Mouse (Mus musculus): ENCODE measurements around the gene Cxcl2. TPM values are rescaled to one million over a fixed set of nuclear protein-coding genes. Genes with fewer than 3 reads are reported as not detected.

Gene Cxcl2
- polyA plus RNA-seq, 1 experiment from 2014 or later, result 0.30 TPM

DNA sequence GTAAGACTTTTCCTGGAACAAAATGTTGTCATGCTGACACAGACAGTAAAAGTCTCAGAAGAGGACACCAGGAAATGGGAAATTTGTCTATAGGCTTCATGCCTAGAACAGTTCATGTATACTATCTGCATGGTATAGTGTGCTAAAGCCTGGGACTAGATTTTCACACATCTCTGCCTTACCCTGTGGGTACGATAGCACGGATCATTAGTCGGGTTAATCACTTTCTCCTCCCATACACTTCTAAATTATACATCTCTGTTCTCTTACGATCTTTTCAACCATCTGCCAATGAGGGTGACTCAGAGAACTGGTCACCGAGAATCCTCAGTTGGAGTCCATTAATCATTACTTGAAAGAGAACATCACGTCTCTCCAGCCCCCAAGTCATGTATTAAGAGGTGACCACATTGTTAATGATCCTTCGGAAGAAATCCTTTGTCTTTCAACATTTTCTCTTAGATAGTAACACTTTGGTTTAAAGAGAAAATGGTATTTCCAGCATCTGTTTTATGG is 23.3 kb upstream of the Cxcl2 start:
- no peaks in the 10 kb centered on the region for H3K36me3 ChIP-seq (ENCODE audit: control insufficient read depth, insufficient read depth)
- WGBS, result 89% methylated on average over 7 of the region's 7 CpGs
- H3K4me3 ChIP-seq (ENCODE audit: low read depth, low read length), result no peak overlapping the region
- H3K9me3 ChIP-seq (ENCODE audit: control insufficient read depth), result no peaks in the 10 kb centered on the region
- no peak overlapping the region for H3K4me2 ChIP-seq (replicated peaks; ENCODE audit: low read depth)
- no peaks in the 10 kb centered on the region for H3K27me3 ChIP-seq (replicated peaks; ENCODE audit: control insufficient read depth, insufficient read depth, low read length)
- no peak overlapping the region for H3K27ac ChIP-seq (ENCODE audit: low read depth, low read length)
- H3K4me1 ChIP-seq (replicated peaks; ENCODE audit: control insufficient read depth, insufficient read depth, low read length), result 0 out of 2 replicates have a peak, but pooled peaks cover 13% of the 10 kb centered on the region
- no peak for ATAC-seq
- TF ChIP-seq CTCF (IDR thresholded peaks at IDR 0.05; ENCODE audit: low read depth), result no peak
- H3K9ac ChIP-seq (ENCODE audit: low read depth, low read length), result no peak overlapping the region

DNA sequence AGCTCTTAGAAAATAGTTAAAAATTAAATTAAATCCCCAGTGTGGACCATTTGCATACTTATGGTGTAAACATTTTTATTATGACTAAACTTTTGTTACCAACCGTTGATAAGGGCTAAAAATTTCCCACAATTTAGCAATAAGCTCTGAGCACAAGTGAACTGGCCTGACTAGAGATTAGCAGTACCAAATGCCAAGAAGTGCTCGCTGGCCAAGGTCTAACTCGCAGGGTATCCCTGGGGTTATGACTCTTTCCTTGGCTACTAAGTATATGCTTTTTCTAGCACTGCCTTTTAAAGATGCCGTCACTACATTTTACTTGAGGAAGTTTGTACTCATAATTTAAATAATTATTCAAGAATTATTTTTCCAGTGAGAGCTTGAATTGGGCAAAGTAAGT is 22.6 kb upstream of the Cxcl2 start:
- no peak overlapping the region for H3K9ac ChIP-seq (ENCODE audit: low read depth, low read length)
- no peaks in the 10 kb centered on the region for H3K9me3 ChIP-seq (ENCODE audit: control insufficient read depth)
- no peaks in the 10 kb centered on the region for H3K27me3 ChIP-seq (replicated peaks; ENCODE audit: control insufficient read depth, insufficient read depth, low read length)
- 77% methylated on average over 4 of the region's 4 CpGs for WGBS
- TF ChIP-seq CTCF (IDR thresholded peaks at IDR 0.05; ENCODE audit: low read depth), result no peak
- H3K4me1 ChIP-seq (replicated peaks; ENCODE audit: control insufficient read depth, insufficient read depth, low read length), result 0 out of 2 replicates have a peak, but pooled peaks cover 6% of the 10 kb centered on the region
- no peak overlapping the region for H3K4me2 ChIP-seq (replicated peaks; ENCODE audit: low read depth)
- ATAC-seq, result no peak
- no peaks in the 10 kb centered on the region for H3K36me3 ChIP-seq (ENCODE audit: control insufficient read depth, insufficient read depth)
- no peak overlapping the region for H3K27ac ChIP-seq (ENCODE audit: low read depth, low read length)
- H3K4me3 ChIP-seq (ENCODE audit: low read depth, low read length), result no peak overlapping the region

DNA sequence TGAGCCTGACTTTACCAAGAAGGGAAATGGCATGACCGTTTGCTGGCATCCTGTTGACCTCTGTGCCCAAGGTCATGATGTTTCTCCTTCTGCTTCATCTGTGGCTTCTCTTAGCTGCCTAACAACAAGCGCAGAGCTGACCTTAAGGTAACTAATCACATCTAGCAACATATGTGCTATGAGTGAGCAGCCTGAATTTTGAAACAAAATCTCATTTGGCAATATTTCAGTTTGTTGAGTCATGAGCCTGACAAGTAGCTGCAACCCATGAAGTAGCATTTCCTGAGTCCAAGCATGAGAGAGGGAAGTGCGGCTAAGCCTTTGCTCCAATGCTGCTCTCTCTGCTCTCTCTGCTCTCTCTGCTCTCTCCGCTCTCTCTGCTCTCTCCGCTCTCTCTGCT is 22.0 kb upstream of the Cxcl2 start:
- ATAC-seq, result no peak

DNA sequence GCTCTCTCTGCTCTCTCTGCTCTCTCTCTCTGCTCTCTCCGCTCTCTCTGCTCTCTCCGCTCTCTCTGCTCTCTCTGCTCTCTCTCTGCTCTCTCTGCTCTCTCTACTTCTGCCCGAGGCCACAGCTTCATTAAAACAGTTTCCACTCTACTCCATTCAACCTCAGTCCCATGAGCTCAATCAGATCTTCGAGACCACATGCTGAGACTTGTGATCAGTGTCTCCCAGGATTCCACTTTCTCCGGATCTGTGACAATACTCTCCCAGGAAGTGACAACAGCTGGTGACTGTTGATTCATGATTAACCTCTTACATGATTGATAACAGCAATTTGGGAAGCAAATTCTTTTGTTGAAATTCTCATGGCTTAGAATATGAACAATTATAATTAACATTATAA is 21.5 kb upstream of the Cxcl2 start:
- no peak for TF ChIP-seq CTCF (IDR thresholded peaks at IDR 0.05; ENCODE audit: low read depth)
- no peak overlapping the region for H3K9ac ChIP-seq (ENCODE audit: low read depth, low read length)
- 86% methylated on average over 5 of the region's 5 CpGs for WGBS
- 0 out of 2 replicates have a peak, but pooled peaks cover under 1% of the 10 kb centered on the region for H3K4me1 ChIP-seq (replicated peaks; ENCODE audit: control insufficient read depth, insufficient read depth, low read length)
- no peak for ATAC-seq
- H3K4me3 ChIP-seq (ENCODE audit: low read depth, low read length), result no peak overlapping the region
- no peaks in the 10 kb centered on the region for H3K27me3 ChIP-seq (replicated peaks; ENCODE audit: control insufficient read depth, insufficient read depth, low read length)
- no peaks in the 10 kb centered on the region for H3K36me3 ChIP-seq (ENCODE audit: control insufficient read depth, insufficient read depth)
- H3K27ac ChIP-seq (ENCODE audit: low read depth, low read length), result no peak overlapping the region
- H3K4me2 ChIP-seq (replicated peaks; ENCODE audit: low read depth), result no peak overlapping the region
- no peaks in the 10 kb centered on the region for H3K9me3 ChIP-seq (ENCODE audit: control insufficient read depth)

More for the DNA sequence above, 22.0 kb upstream of the Cxcl2 start:
- 0 out of 2 replicates have a peak, but pooled peaks cover 4% of the 10 kb centered on the region for H3K4me1 ChIP-seq (replicated peaks; ENCODE audit: control insufficient read depth, insufficient read depth, low read length)
- no peak overlapping the region for H3K4me3 ChIP-seq (ENCODE audit: low read depth, low read length)
- WGBS, result 84% methylated on average over 5 of the region's 5 CpGs
- no peak overlapping the region for H3K4me2 ChIP-seq (replicated peaks; ENCODE audit: low read depth)
- no peaks in the 10 kb centered on the region for H3K27me3 ChIP-seq (replicated peaks; ENCODE audit: control insufficient read depth, insufficient read depth, low read length)
- H3K9ac ChIP-seq (ENCODE audit: low read depth, low read length), result no peak overlapping the region
- no peaks in the 10 kb centered on the region for H3K9me3 ChIP-seq (ENCODE audit: control insufficient read depth)
- TF ChIP-seq CTCF (IDR thresholded peaks at IDR 0.05; ENCODE audit: low read depth), result no peak
- H3K36me3 ChIP-seq (ENCODE audit: control insufficient read depth, insufficient read depth), result no peaks in the 10 kb centered on the region
- no peak overlapping the region for H3K27ac ChIP-seq (ENCODE audit: low read depth, low read length)

DNA sequence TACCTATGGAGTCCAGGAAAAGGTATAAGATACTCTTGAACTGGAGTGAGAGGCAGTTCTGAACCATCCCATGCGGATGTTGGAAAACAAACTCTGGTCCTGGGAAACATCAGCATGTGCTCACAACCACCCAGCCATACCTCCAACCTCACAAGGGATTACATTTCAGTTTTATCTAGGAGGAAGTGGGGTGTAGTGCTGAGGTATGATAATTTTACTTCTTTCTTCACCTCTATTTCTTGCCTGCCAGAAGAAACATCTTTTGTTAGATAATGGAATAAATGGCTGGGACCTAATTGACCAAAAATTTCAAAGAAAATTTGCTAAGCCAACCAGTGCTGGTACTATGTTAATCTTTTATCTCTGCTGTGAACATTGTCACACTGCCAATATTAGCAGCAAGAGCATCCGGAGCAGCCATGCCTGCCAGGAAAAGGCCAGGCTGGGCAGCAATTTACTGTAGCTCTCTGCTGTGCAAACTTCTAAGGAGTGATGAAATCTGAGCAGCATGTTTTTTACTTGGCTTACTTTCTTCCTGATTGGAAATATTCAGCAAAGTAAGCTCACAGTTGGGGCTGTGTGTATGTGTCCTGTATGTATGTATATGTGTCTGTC is 18.9 kb upstream of the Cxcl2 start:
- no peak overlapping the region for H3K27ac ChIP-seq (ENCODE audit: low read depth, low read length)
- no peak overlapping the region for H3K9ac ChIP-seq (ENCODE audit: low read depth, low read length)
- no peak overlapping the region for H3K4me3 ChIP-seq (ENCODE audit: low read depth, low read length)
- H3K4me1 ChIP-seq (replicated peaks; ENCODE audit: control insufficient read depth, insufficient read depth, low read length), result no peaks in the 10 kb centered on the region
- WGBS, result 67% methylated on average over 2 of the region's 2 CpGs
- no peaks in the 10 kb centered on the region for H3K36me3 ChIP-seq (ENCODE audit: control insufficient read depth, insufficient read depth)
- no peak for ATAC-seq
- H3K4me2 ChIP-seq (replicated peaks; ENCODE audit: low read depth), result no peak overlapping the region
- no peak for TF ChIP-seq CTCF (IDR thresholded peaks at IDR 0.05; ENCODE audit: low read depth)
- no peaks in the 10 kb centered on the region for H3K27me3 ChIP-seq (replicated peaks; ENCODE audit: control insufficient read depth, insufficient read depth, low read length)
- H3K9me3 ChIP-seq (ENCODE audit: control insufficient read depth), result no peaks in the 10 kb centered on the region

DNA sequence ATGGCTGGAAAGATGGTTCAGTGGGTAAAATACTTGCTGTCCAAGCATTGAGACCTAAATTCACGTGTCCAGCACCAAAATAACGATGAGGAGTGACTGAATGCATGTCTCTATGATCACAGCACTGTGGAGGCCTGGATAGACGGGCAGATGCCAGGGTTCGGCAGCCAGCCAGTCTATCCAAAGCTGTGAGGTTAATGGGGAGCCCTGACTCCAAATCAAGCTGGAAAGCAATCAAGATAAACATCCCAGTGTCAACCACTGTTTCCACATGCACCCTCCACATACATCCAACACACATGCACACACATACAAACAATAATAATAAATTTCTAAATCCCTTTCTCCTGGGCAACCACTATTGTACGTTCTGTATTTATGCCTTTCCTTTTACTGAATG is 15.0 kb upstream of the Cxcl2 start:
- H3K9me3 ChIP-seq (ENCODE audit: control insufficient read depth), result no peaks in the 10 kb centered on the region
- H3K27me3 ChIP-seq (replicated peaks; ENCODE audit: control insufficient read depth, insufficient read depth, low read length), result no peaks in the 10 kb centered on the region
- no peak overlapping the region for H3K4me2 ChIP-seq (replicated peaks; ENCODE audit: low read depth)
- no peak overlapping the region for H3K4me3 ChIP-seq (ENCODE audit: low read depth, low read length)
- no peak overlapping the region for H3K27ac ChIP-seq (ENCODE audit: low read depth, low read length)
- TF ChIP-seq CTCF (IDR thresholded peaks at IDR 0.05; ENCODE audit: low read depth), result no peak
- H3K4me1 ChIP-seq (replicated peaks; ENCODE audit: control insufficient read depth, insufficient read depth, low read length), result no peaks in the 10 kb centered on the region; the same call in 1 of the 2 replicates
- H3K9ac ChIP-seq (ENCODE audit: low read depth, low read length), result no peak overlapping the region
- no peaks in the 10 kb centered on the region for H3K36me3 ChIP-seq (ENCODE audit: control insufficient read depth, insufficient read depth)
- WGBS, result 77% methylated on average over 5 of the region's 5 CpGs
- no peak for ATAC-seq
